Mouse (Mus musculus): ENCODE data around the gene Eya4. TPM values are rescaled to one million over a fixed set of nuclear protein-coding genes. Genes with fewer than 3 reads are reported as not detected.

Eya4 gene
- polyA plus RNA-seq, 1 experiment from 2014 or later, result 0.77 TPM

GRCm38 (mm10) chr10:23116063-23116462, 234.5 kb downstream of the Eya4 start:
- no peak for DNase-seq (ENCODE audit: low spot score)
- H3K9me3 ChIP-seq (ENCODE audit: control insufficient read depth, low read length), result no peaks in the 10 kb centered on the region
- no peaks in the 10 kb centered on the region for H3K4me1 ChIP-seq (replicated peaks; ENCODE audit: control insufficient read depth, insufficient read depth, low read length)
- no peak overlapping the region for H3K9ac ChIP-seq (ENCODE audit: low read length)
- H3K4me3 ChIP-seq (ENCODE audit: low read depth, low read length), result no peak overlapping the region
- H3K36me3 ChIP-seq (ENCODE audit: control insufficient read depth, insufficient read depth, low read length), result no peaks in the 10 kb centered on the region
- no peak overlapping the region for H3K4me2 ChIP-seq (ENCODE audit: low read length)
- no peak for ATAC-seq (replicated peaks; ENCODE audit: low FRiP score, low TSS enrichment, low read depth)
- no peaks in the 10 kb centered on the region for H3K27me3 ChIP-seq (replicated peaks; ENCODE audit: control insufficient read depth, insufficient read depth, low read length)
- no peak overlapping the region for H3K27ac ChIP-seq (ENCODE audit: low read depth)
- 81% methylated on average over 8 of the region's 8 CpGs for WGBS

- DNase-seq (ENCODE audit: low spot score) (no peak), ATAC-seq (replicated peaks; ENCODE audit: low FRiP score, low TSS enrichment, low read depth) (no peak)
- WGBS, result 60% methylated on average over 3 of the region's 3 CpGs
- Histone ChIP-seq H3K36me3 (ENCODE audit: control insufficient read depth, insufficient read depth, low read length) (no peaks in the 10 kb centered on the region), H3K4me1 (replicated peaks; ENCODE audit: control insufficient read depth, insufficient read depth, low read length) (no peaks in the 10 kb centered on the region), H3K4me3 (ENCODE audit: low read depth, low read length) (no peak overlapping the region), H3K27me3 (replicated peaks; ENCODE audit: control insufficient read depth, insufficient read depth, low read length) (no peaks in the 10 kb centered on the region), H3K27ac (ENCODE audit: low read depth) (no peak overlapping the region), H3K9me3 (ENCODE audit: control insufficient read depth, low read length) (no peaks in the 10 kb centered on the region), H3K9ac (ENCODE audit: low read length) (no peak overlapping the region), H3K4me2 (ENCODE audit: low read length) (no peak overlapping the region)
These were observed 235.3 kb downstream of the Eya4 start for GRCm38 (mm10) chr10:23115321-23115720.

GRCm38 (mm10) chr10:23108122-23108521, 242.5 kb downstream of the Eya4 start:
- Histone ChIP-seq H3K27me3 (replicated peaks; ENCODE audit: control insufficient read depth, insufficient read depth, low read length) (no peaks in the 10 kb centered on the region), H3K4me3 (ENCODE audit: low read depth, low read length) (no peak overlapping the region), H3K27ac (ENCODE audit: low read depth) (no peak overlapping the region), H3K9ac (ENCODE audit: low read length) (no peak overlapping the region), H3K4me2 (ENCODE audit: low read length) (no peak overlapping the region), H3K36me3 (ENCODE audit: control insufficient read depth, insufficient read depth, low read length) (no peaks in the 10 kb centered on the region), H3K4me1 (replicated peaks; ENCODE audit: control insufficient read depth, insufficient read depth, low read length) (no peaks in the 10 kb centered on the region), H3K9me3 (ENCODE audit: control insufficient read depth, low read length) (no peaks in the 10 kb centered on the region)
- DNase-seq (ENCODE audit: low spot score) (no peak), ATAC-seq (replicated peaks; ENCODE audit: low FRiP score, low TSS enrichment, low read depth) (no peak)
- 66% methylated on average over 4 of the region's 4 CpGs for WGBS

- H3K4me1 ChIP-seq (replicated peaks; ENCODE audit: control insufficient read depth, insufficient read depth, low read length), result no peaks in the 10 kb centered on the region
- H3K4me3 ChIP-seq (ENCODE audit: low read depth, low read length), result no peak overlapping the region
- no peak for ATAC-seq (replicated peaks; ENCODE audit: low FRiP score, low TSS enrichment, low read depth)
- 84% methylated on average over 7 of the region's 7 CpGs for WGBS
- H3K27me3 ChIP-seq (replicated peaks; ENCODE audit: control insufficient read depth, insufficient read depth, low read length), result no peaks in the 10 kb centered on the region
- H3K4me2 ChIP-seq (ENCODE audit: low read length), result no peak overlapping the region
- DNase-seq (ENCODE audit: low spot score), result no peak
- H3K27ac ChIP-seq (ENCODE audit: low read depth), result no peak overlapping the region
- H3K9me3 ChIP-seq (ENCODE audit: control insufficient read depth, low read length), result no peaks in the 10 kb centered on the region
- no peak overlapping the region for H3K9ac ChIP-seq (ENCODE audit: low read length)
- no peaks in the 10 kb centered on the region for H3K36me3 ChIP-seq (ENCODE audit: control insufficient read depth, insufficient read depth, low read length)
These were observed 258.1 kb downstream of the Eya4 start for GRCm38 (mm10) chr10:23092517-23092916.

- 55% methylated on average over 3 of the region's 3 CpGs for WGBS
- no peak overlapping the region for H3K4me2 ChIP-seq (ENCODE audit: low read length)
- H3K27ac ChIP-seq (ENCODE audit: low read depth), result no peak overlapping the region
- H3K36me3 ChIP-seq (ENCODE audit: control insufficient read depth, insufficient read depth, low read length), result no peaks in the 10 kb centered on the region
- no peak overlapping the region for H3K9ac ChIP-seq (ENCODE audit: low read length)
- no peaks in the 10 kb centered on the region for H3K9me3 ChIP-seq (ENCODE audit: control insufficient read depth, low read length)
- no peaks in the 10 kb centered on the region for H3K4me1 ChIP-seq (replicated peaks; ENCODE audit: control insufficient read depth, insufficient read depth, low read length)
- H3K4me3 ChIP-seq (ENCODE audit: low read depth, low read length), result no peak overlapping the region
- no peaks in the 10 kb centered on the region for H3K27me3 ChIP-seq (replicated peaks; ENCODE audit: control insufficient read depth, insufficient read depth, low read length)
- ATAC-seq (replicated peaks; ENCODE audit: low FRiP score, low TSS enrichment, low read depth) (no peak), DNase-seq (ENCODE audit: low spot score) (no peak)
These were observed 259.0 kb downstream of the Eya4 start for GRCm38 (mm10) chr10:23091552-23091951.

- no peaks in the 10 kb centered on the region for H3K9me3 ChIP-seq (ENCODE audit: control insufficient read depth, low read length)
- no peak overlapping the region for H3K4me2 ChIP-seq (ENCODE audit: low read length)
- H3K4me1 ChIP-seq (replicated peaks; ENCODE audit: control insufficient read depth, insufficient read depth, low read length), result no peaks in the 10 kb centered on the region
- no peaks in the 10 kb centered on the region for H3K36me3 ChIP-seq (ENCODE audit: control insufficient read depth, insufficient read depth, low read length)
- no peak overlapping the region for H3K4me3 ChIP-seq (ENCODE audit: low read depth, low read length)
- no peak for DNase-seq (ENCODE audit: low spot score)
- no peak overlapping the region for H3K27ac ChIP-seq (ENCODE audit: low read depth)
- H3K9ac ChIP-seq (ENCODE audit: low read length), result no peak overlapping the region
- 68% methylated on average over 1 of the region's 1 CpGs for WGBS
- no peaks in the 10 kb centered on the region for H3K27me3 ChIP-seq (replicated peaks; ENCODE audit: control insufficient read depth, insufficient read depth, low read length)
- ATAC-seq (replicated peaks; ENCODE audit: low FRiP score, low TSS enrichment, low read depth), result no peak
These were observed 260.3 kb downstream of the Eya4 start for GRCm38 (mm10) chr10:23090323-23090722.

GRCm38 (mm10) chr10:23089271-23089670, 261.3 kb downstream of the Eya4 start:
- H3K36me3 ChIP-seq (ENCODE audit: control insufficient read depth, insufficient read depth, low read length), result no peaks in the 10 kb centered on the region
- H3K9me3 ChIP-seq (ENCODE audit: control insufficient read depth, low read length), result no peaks in the 10 kb centered on the region
- H3K27ac ChIP-seq (ENCODE audit: low read depth), result no peak overlapping the region
- WGBS, result 90% methylated on average over 6 of the region's 6 CpGs
- no peaks in the 10 kb centered on the region for H3K27me3 ChIP-seq (replicated peaks; ENCODE audit: control insufficient read depth, insufficient read depth, low read length)
- no peaks in the 10 kb centered on the region for H3K4me1 ChIP-seq (replicated peaks; ENCODE audit: control insufficient read depth, insufficient read depth, low read length)
- no peak overlapping the region for H3K9ac ChIP-seq (ENCODE audit: low read length)
- ATAC-seq (replicated peaks; ENCODE audit: low FRiP score, low TSS enrichment, low read depth) (no peak), DNase-seq (ENCODE audit: low spot score) (no peak)
- no peak overlapping the region for H3K4me2 ChIP-seq (ENCODE audit: low read length)
- H3K4me3 ChIP-seq (ENCODE audit: low read depth, low read length), result no peak overlapping the region

GRCm38 (mm10) chr10:23088764-23089163, 261.8 kb downstream of the Eya4 start:
- H3K9me3 ChIP-seq (ENCODE audit: control insufficient read depth, low read length), result no peaks in the 10 kb centered on the region
- ATAC-seq (replicated peaks; ENCODE audit: low FRiP score, low TSS enrichment, low read depth) (no peak), DNase-seq (ENCODE audit: low spot score) (no peak)
- H3K27me3 ChIP-seq (replicated peaks; ENCODE audit: control insufficient read depth, insufficient read depth, low read length), result no peaks in the 10 kb centered on the region
- WGBS, result 37% methylated on average over 3 of the region's 3 CpGs
- no peak overlapping the region for H3K4me3 ChIP-seq (ENCODE audit: low read depth, low read length)
- H3K27ac ChIP-seq (ENCODE audit: low read depth), result no peak overlapping the region
- H3K4me2 ChIP-seq (ENCODE audit: low read length), result no peak overlapping the region
- no peak overlapping the region for H3K9ac ChIP-seq (ENCODE audit: low read length)
- H3K4me1 ChIP-seq (replicated peaks; ENCODE audit: control insufficient read depth, insufficient read depth, low read length), result no peaks in the 10 kb centered on the region
- no peaks in the 10 kb centered on the region for H3K36me3 ChIP-seq (ENCODE audit: control insufficient read depth, insufficient read depth, low read length)

- WGBS, result 62% methylated on average over 21 of the region's 21 CpGs
- Histone ChIP-seq H3K36me3 (ENCODE audit: control insufficient read depth, insufficient read depth, low read length) (no peaks in the 10 kb centered on the region), H3K4me2 (ENCODE audit: low read length) (no peak overlapping the region), H3K9me3 (ENCODE audit: control insufficient read depth, low read length) (no peaks in the 10 kb centered on the region), H3K4me1 (replicated peaks; ENCODE audit: control insufficient read depth, insufficient read depth, low read length) (no peaks in the 10 kb centered on the region), H3K27me3 (replicated peaks; ENCODE audit: control insufficient read depth, insufficient read depth, low read length) (no peaks in the 10 kb centered on the region), H3K4me3 (ENCODE audit: low read depth, low read length) (no peak overlapping the region), H3K27ac (ENCODE audit: low read depth) (no peak overlapping the region), H3K9ac (ENCODE audit: low read length) (no peak overlapping the region)
- DNase-seq (ENCODE audit: low spot score) (peak; percentile 82), ATAC-seq (replicated peaks; ENCODE audit: low FRiP score, low TSS enrichment, low read depth) (no peak)
These were observed 264.0 kb downstream of the Eya4 start for GRCm38 (mm10) chr10:23086352-23087215.
